Mouse (Mus musculus) CH12.LX (cell line): ENCODE results near the gene Prdm2.

ENCODE experiments used
- CTCF ChIP-seq, 2 experiments: IDR thresholded peaks in 1 of 2; conservative IDR thresholded peaks in 1 of 2; 2 replicates each; pipeline ENCODE4 v1.5.1; 2011 to 2012; ENCODE audit warnings: low read depth in 2 of 2, low read length in 2 of 2, improper control_type of control experiment in 1 of 2, inconsistent platforms in 1 of 2, mild to moderate bottlenecking in 1 of 2, moderate library complexity in 1 of 2
- EP300 ChIP-seq: IDR thresholded peaks from 2 replicates; pipeline ENCODE4 v1.6.1; 2011; ENCODE audit warnings: low read length, improper control_type of control experiment
- MAFK ChIP-seq: IDR thresholded peaks from 2 replicates; pipeline ENCODE4 v1.6.1; 2011; ENCODE audit warnings: low read length, improper control_type of control experiment; ENCODE audit not compliant: insufficient replicate concordance
- POLR2A ChIP-seq: IDR thresholded peaks from 2 replicates; pipeline ENCODE4 v1.6.1; 2011; ENCODE audit warnings: low read depth, mild to moderate bottlenecking, improper control_type of control experiment, low read length

DNA sequence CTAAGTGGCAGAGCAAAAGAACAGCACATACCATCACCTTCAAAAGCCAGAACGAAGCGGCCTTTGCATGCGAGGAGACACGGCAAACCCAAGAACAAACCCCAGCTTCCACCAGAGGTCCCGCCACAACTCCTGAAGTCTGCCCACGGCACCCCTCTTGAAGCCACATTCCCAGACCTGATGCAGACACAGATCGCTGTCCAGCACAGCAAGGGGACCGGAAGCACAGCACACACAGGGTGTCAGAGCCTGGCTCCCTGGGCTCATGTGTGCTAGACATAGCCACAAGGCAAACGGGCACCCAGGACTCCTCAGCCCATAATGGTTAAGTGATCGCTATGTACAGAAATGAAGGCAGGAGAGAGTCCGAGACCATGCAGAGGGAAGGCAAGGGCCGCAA, 96.9 kb downstream of the Prdm2 start:
- TF ChIP-seq CTCF (conservative IDR thresholded peaks at IDR 0.05 in 1 of 2, IDR thresholded peaks at IDR 0.05 in 1 of 2; ENCODE audit: low read depth in 2 of 2, low read length in 2 of 2) (no peak), MAFK (no peak), POLR2A (no peak), EP300 (no peak)
